Mouse (Mus musculus) lung, embryonic 14.5 days (tissue): ENCODE data around the gene Cyp2w1. TPM values are rescaled to one million over a fixed set of nuclear protein-coding genes. Genes with fewer than 3 reads are reported as not detected.
A peak's percentile ranks its signal among the peaks of the same experiment; 100 is the strongest.

Experiments
- ATAC-seq: fragments of 200-750 bp; cut with Nextera tagmentation; 2 replicates; pipeline ENCODE4 v1.8.0; 2017; ENCODE audit warnings: mild to moderate bottlenecking, moderate TSS enrichment, moderate library complexity; ENCODE audit not compliant: insufficient read depth
- DNase-seq: peaks from one replicate; pipeline ENCODE4 v3.0.0-alpha.2; 2015
- H3K27ac ChIP-seq: fragments of 300-500 bp; sonication (generic); 2 replicates; pipeline ENCODE4 v1.5.1; 2014; ENCODE audit warnings: low read depth, mild to moderate bottlenecking, moderate library complexity
- H3K27me3 ChIP-seq: fragments of 300-500 bp; sonication (generic); 2 replicates; pipeline ENCODE4 v1.6.1; 2014; ENCODE audit warnings: low read length, control low read depth; ENCODE audit not compliant: insufficient read depth
- H3K36me3 ChIP-seq: fragments of 300-500 bp; sonication (generic); 2 replicates; pipeline ENCODE4 v1.6.1; 2014; ENCODE audit warnings: control low read depth; ENCODE audit not compliant: insufficient read depth
- H3K4me1 ChIP-seq: fragments of 300-500 bp; sonication (generic); 2 replicates; pipeline ENCODE4 v1.6.1; 2014; ENCODE audit warnings: antibody characterized with exemption, control low read depth; ENCODE audit not compliant: insufficient read depth
- H3K4me2 ChIP-seq: fragments of 300-500 bp; sonication (generic); 2 replicates; pipeline ENCODE4 v1.6.1; 2014; ENCODE audit warnings: mild to moderate bottlenecking
- H3K4me3 ChIP-seq: fragments of 300-500 bp; sonication (generic); 2 replicates; pipeline ENCODE4 v1.5.1; 2014; ENCODE audit warnings: low read depth, low read length
- H3K9ac ChIP-seq: fragments of 300-500 bp; sonication (generic); 2 replicates; pipeline ENCODE4 v1.6.1; 2014
- H3K9me3 ChIP-seq: fragments of 300-500 bp; sonication (generic); 2 replicates; pipeline ENCODE4 v1.6.1; 2016; ENCODE audit warnings: low read depth, low read length, control low read depth
- CTCF ChIP-seq: IDR thresholded peaks from 2 replicates; pipeline ENCODE4 v1.5.1; 2016; ENCODE audit warnings: antibody characterized with exemption, low read depth
- WGBS: fragments of 180-500 bp; shearing (Covaris S2); extraction: QIAGEN DNeasy Blood & Tissue Kit; methylation state at CpG from one replicate; pipeline ENCODE4 v1.1.7; 2014; 5-methylcytosine and 5-hydroxymethylcytosine counted together
- polyA plus RNA-seq: library from polyadenylated mRNA; unstranded; fragments of >200 nt; fragmentation: Nextera tagmentation; extraction: Ambion mirVana; gene quantifications from 2 replicates; pipeline ENCODE4 v1.2.1, GENCODE M21; 2014

Cyp2w1 gene
- polyA plus RNA-seq, 1 experiment from 2014 or later: not detected

- H3K36me3 ChIP-seq: no peaks in the 10 kb centered on the region
- no peaks in the 10 kb centered on the region for H3K4me1 ChIP-seq
- H3K4me2 ChIP-seq: no peak overlapping the region
- WGBS: 21% methylated on average over 8 of the region's 8 CpGs
- ATAC-seq (no peak), DNase-seq (no peak)
- H3K9ac ChIP-seq: peak overlapping the region; percentile 31; the same call in 1 of the 2 replicates
- no peaks in the 10 kb centered on the region for H3K27me3 ChIP-seq
- TF ChIP-seq CTCF: no peak
- no peaks in the 10 kb centered on the region for H3K9me3 ChIP-seq
- no peak overlapping the region for H3K27ac ChIP-seq
- no peak overlapping the region for H3K4me3 ChIP-seq
Measured at GRCm38 (mm10) chr5:139351628-139352027, 789 bp upstream of the Cyp2w1 start.

GRCm38 (mm10) chr5:139353496-139353895 is 1.1 kb downstream of the Cyp2w1 start:
- DNase-seq (peak; percentile 62), ATAC-seq (no peak)
- H3K9ac ChIP-seq: no peak overlapping the region
- TF ChIP-seq CTCF: peak; percentile 40
- WGBS: 48% methylated on average over 10 of the region's 10 CpGs
- H3K27ac ChIP-seq: no peak overlapping the region
- no peaks in the 10 kb centered on the region for H3K36me3 ChIP-seq
- H3K9me3 ChIP-seq: no peaks in the 10 kb centered on the region
- no peaks in the 10 kb centered on the region for H3K27me3 ChIP-seq
- H3K4me1 ChIP-seq: no peaks in the 10 kb centered on the region
- no peak overlapping the region for H3K4me2 ChIP-seq
- H3K4me3 ChIP-seq: no peak overlapping the region

GRCm38 (mm10) chr5:139353946-139354345 is 1.5 kb downstream of the Cyp2w1 start:
- Histone ChIP-seq H3K27me3 (no peaks in the 10 kb centered on the region), H3K36me3 (no peaks in the 10 kb centered on the region), H3K9ac (no peak overlapping the region), H3K4me3 (no peak overlapping the region), H3K4me1 (no peaks in the 10 kb centered on the region), H3K4me2 (no peak overlapping the region), H3K27ac (no peak overlapping the region), H3K9me3 (no peaks in the 10 kb centered on the region)
- WGBS: 82% methylated on average over 11 of the region's 11 CpGs
- no peak for ATAC-seq
- no peak for DNase-seq
- TF ChIP-seq CTCF: no peak

- peak; percentile 98 for TF ChIP-seq CTCF
- Histone ChIP-seq H3K36me3 (no peaks in the 10 kb centered on the region), H3K27ac (no peak overlapping the region), H3K9me3 (no peaks in the 10 kb centered on the region), H3K4me3 (no peak overlapping the region), H3K27me3 (no peaks in the 10 kb centered on the region), H3K4me1 (no peaks in the 10 kb centered on the region), H3K9ac (no peak overlapping the region), H3K4me2 (no peak overlapping the region)
- 31% methylated on average over 19 of the region's 19 CpGs for WGBS
- ATAC-seq: no peak
- DNase-seq: peak; percentile 85
Measured at GRCm38 (mm10) chr5:139355235-139355772, 2.9 kb downstream of the Cyp2w1 start.

GRCm38 (mm10) chr5:139358653-139359052 is 6.2 kb downstream of the Cyp2w1 start:
- Histone ChIP-seq H3K4me1 (no peaks in the 10 kb centered on the region), H3K9me3 (no peaks in the 10 kb centered on the region), H3K27me3 (no peaks in the 10 kb centered on the region), H3K4me3 (no peak overlapping the region), H3K4me2 (no peak overlapping the region), H3K27ac (no peak overlapping the region), H3K36me3 (peaks cover 2% of the 10 kb centered on the region; the same call in 1 of the 2 replicates), H3K9ac (no peak overlapping the region)
- DNase-seq (peak; percentile 63), ATAC-seq (peak; percentile 16; the same call in 1 of the 2 replicates)
- 65% methylated on average over 2 of the region's 2 CpGs for WGBS
- TF ChIP-seq CTCF: peak; percentile 76

GRCm38 (mm10) chr5:139359244-139359643 is 6.8 kb downstream of the Cyp2w1 start:
- Histone ChIP-seq H3K36me3 (peaks cover 5% of the 10 kb centered on the region; the same call in 1 of the 2 replicates), H3K9me3 (no peaks in the 10 kb centered on the region), H3K4me1 (no peaks in the 10 kb centered on the region), H3K4me2 (no peak overlapping the region), H3K4me3 (no peak overlapping the region), H3K27ac (no peak overlapping the region), H3K9ac (no peak overlapping the region), H3K27me3 (no peaks in the 10 kb centered on the region)
- no peak for ATAC-seq
- WGBS: 87% methylated on average over 5 of the region's 5 CpGs
- TF ChIP-seq CTCF: no peak
- DNase-seq: no peak

- Histone ChIP-seq H3K9ac (no peak overlapping the region), H3K27ac (no peak overlapping the region), H3K9me3 (no peaks in the 10 kb centered on the region), H3K4me3 (no peak overlapping the region), H3K27me3 (no peaks in the 10 kb centered on the region), H3K4me2 (no peak overlapping the region), H3K36me3 (peaks cover 5% of the 10 kb centered on the region; the same call in 1 of the 2 replicates), H3K4me1 (peaks cover 6% of the 10 kb centered on the region; the same call in 1 of the 2 replicates)
- WGBS: 67% methylated on average over 7 of the region's 7 CpGs
- no peak for ATAC-seq
- no peak for TF ChIP-seq CTCF
- DNase-seq: no peak
Measured at GRCm38 (mm10) chr5:139363858-139364257, 11.4 kb downstream of the Cyp2w1 start.
